Mouse (Mus musculus) retina, embryonic 14.5 days (tissue): Measurements from ENCODE around the gene Nmbr.

Experiments
- DNase-seq: peaks from one replicate; pipeline ENCODE4 v3.0.0-alpha.2; 2015; ENCODE audit warnings: low spot score

The Nmbr gene

GRCm38 (mm10) chr10:14705072-14706066, at the start of gene Nmbr, which contains the start of gene Vta1:
Gene Nmbr (plus strand): TSS chr10:14705591.
Gene Vta1 (minus strand): TSS chr10:14705560.
- DNase-seq, result peak; percentile 97

DNA sequence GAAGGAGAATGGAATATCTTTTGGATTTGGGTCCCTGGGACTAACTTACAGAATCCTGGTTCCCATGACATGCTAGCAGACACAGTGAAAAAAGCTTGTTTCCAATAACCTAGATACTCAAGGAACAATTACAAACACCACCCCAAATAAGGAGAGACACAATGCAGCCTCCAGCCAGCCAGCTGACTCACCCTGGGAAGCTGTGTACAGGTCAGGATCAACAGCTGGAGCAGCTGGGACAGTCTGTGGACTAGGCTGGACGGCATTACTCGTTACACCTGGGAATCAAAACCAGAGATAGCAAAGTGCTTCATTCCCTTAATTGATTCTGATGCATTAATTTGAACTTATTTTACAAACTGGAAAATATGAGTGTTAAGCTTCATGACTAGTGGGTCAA, 44.5 kb upstream of the Nmbr start:
- DNase-seq, result no peak

DNA sequence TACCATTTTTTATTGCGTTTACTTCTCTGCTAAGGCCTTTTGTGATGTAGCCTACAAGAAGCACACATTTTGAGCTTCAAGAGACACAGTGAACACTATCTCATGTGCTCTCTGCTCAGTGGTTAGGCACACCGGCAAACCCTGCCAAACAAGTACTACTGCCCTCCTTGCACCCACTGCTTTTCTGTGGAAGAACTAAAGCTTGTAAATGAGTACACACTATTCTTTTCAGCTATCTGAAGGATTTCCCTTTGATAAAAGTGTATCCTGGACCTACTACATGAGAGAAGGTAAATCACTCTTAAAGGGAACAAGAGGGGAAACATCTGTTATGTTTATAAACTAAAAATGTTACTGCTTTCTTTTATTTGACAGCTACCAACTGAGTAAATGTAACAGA, 39.2 kb upstream of the Nmbr start:
- DNase-seq, result no peak

DNA sequence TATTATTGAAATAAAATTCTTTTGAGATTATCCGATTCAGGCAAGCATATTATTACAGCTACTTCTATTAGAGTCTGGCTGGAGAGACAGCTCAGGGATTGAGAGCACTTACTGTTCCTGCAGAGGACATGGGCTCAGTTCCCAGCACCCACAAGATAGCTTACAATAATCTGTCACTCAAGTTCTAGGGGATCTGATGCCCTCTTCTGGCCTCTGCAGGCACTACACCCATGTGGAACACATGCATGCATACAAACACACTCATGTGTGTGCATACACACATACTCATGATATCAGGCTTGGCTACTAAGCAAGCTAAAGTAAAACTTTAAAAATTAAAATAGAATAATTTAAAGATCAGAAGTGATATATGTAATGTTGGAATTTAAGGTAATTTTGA, 19.7 kb upstream of the Nmbr start:
- DNase-seq, result no peak

DNA sequence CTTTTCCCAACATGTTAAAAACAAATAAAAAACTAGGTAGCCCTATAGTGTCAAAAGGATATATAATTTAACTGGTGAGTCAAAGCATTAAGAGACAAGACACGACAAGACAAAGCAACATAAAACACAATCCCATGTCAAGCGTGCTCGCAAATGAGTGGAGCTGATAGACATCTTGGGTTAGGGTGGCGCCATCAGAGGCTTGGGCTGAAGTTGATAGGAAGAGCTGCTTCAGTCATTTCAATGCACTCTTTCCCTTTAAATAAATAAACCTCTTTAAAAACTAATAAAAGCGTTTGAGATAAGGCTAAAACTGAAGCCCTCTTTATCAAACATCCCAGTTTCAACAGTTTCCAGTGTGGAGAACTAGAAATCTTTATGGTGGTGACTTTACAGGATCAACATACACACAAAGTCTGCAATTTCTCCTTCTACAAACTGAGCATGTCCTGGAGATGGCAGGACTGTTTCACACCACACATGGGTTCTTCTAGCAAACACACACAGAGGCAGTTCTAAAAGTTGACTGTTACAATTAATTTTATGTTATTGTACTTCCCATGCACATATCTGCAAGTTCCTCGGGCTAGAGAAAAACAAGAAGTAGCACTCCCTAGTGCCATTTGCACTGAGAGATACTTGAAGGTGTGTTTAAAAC, 16.5 kb upstream of the Nmbr start:
- DNase-seq, result no peak

DNA sequence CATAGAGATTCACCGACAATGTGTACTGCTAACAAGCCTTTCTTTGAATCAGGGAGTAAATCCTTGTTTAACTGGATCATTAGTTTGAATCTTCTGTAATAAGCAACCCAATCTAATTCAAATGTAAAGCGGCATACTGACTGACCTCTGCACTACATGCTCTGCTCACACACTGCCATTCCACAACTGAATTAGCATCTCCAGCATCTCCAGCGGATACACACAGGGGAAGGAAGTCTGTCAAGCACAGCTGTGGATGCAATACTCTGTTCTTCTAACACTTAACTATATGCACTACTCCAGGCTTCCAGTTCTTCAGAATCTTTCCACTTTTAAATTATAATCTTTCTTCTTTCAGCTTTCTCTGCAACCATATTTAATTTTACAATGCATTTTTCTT, 15.0 kb upstream of the Nmbr start:
- DNase-seq, result no peak

GRCm38 (mm10) chr10:14703239-14703638, 2.2 kb upstream of the Nmbr start:
- DNase-seq, result no peak

DNA sequence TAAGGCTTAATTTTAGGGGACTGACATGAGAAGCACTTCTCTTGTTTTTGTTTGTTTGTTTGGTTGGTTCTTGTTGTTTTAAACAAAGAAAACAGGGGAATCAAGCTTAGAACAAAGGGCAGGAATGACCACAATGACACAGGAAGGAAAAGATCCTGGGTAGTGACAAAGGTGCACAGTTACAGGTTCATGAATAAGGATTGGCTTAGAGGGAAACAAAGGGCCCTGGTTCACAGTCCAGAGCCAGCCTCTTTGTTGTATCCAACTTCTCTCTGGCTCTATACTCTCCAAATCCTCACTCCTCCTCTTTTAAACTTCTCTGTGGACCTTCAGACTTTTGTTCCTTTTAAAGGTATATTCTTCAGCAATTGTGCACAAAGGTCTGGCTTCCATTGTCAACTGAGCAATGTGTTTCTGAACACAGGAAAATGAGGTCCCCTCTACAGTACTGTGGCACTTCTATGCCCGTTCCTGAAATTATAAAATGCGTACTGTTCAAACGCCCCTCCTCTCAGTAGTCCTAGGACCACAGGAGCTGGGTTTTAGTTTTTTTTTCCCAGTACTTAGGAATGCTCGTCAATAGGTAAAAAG, 1.5 kb upstream of the Nmbr start:
- DNase-seq, result no peak

- no peak for DNase-seq
These were observed 12.7 kb downstream of the Nmbr start, which contains the start of gene Gje1 for GRCm38 (mm10) chr10:14718114-14718513. Gene Gje1 (minus strand): TSS chr10:14718214.

- no peak for DNase-seq
These were observed 20.3 kb downstream of the Nmbr start for GRCm38 (mm10) chr10:14725671-14726070.

DNA sequence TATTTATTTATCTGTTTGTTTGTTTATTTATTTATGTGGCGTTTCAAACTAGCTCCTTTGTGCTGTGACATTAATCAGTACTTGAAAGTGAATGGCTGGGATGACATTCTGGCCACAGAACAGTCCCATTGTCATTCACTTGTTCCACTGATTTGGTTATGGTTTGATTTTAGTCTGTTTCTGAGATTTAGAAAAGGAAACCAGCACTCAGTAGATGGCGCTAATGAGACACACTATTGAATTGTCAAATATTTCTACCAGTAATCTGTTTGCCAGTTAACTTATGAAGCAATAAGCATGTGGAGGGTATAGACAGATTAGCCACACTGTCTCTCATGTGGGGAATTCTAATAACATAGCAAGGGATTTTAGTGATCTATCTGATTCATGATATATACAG, 28.9 kb downstream of the Nmbr start:
- peak; percentile 88 for DNase-seq

DNA sequence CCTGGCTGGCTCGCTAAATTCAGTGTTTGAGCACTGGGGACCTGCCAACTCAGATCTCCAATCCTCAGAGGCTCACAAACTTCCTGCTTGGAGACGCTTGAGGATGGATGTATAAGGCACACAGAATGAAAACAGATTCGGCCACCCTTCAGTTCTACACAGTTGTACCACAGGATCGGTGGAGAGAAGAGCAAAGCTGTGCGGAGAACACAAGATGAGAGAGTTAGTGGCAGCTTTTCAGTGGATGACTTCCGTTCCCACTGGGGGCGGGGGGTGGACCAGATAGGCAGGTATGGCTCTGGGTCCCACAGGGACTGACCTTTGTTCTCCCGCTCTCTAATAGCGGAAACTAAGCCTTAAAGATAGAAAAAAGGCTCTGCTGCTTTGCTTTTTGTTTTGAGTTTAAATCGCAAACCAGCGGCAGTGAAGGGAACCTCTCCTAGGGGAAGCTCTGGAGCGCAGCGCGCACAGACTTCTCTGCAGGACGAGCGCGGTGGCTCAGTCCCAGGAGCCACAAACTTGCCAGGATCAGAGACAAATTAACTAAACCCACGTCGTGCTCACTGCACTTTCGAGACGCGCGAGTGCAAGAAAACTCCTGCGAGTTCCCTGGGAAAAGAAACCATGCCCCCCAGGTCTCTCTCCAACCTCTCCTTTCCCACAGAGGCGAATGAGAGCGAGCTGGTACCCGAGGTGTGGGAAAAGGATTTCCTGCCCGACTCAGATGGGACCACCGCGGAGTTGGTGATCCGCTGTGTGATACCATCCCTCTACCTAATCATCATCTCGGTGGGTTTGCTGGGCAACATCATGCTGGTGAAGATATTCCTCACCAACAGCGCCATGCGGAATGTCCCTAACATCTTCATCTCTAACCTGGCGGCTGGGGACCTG, 54.5 kb downstream of the Nmbr start:
- DNase-seq, result peak; percentile 38

- DNase-seq, result no peak
These were observed 55.2 kb downstream of the Nmbr start for GRCm38 (mm10) chr10:14760618-14761017.

DNA sequence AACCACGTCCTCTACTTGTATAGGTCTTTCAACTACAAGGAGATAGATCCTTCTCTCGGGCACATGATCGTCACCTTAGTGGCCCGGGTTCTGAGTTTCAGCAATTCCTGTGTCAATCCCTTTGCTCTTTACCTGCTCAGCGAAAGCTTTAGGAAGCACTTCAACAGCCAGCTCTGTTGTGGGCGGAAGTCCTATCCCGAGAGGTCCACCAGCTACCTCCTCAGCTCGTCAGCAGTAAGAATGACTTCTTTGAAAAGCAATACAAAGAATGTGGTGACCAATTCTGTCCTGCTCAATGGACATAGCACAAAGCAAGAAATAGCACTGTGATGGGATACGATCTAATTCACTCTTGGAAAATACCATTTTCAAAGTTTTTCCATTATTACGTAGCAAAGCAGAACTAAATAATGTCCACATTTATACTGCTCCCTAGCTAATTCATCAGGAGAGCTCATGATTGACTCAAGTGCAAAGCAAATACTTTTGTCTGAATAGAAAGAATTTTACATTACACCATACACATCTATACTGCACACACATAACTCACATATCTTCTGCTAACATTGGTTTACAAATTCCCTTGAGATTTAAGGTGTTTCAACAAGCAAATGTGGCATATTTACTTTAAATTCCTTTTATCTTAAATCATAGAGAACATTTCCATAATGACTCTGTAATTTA, 65.0 kb downstream of the Nmbr start:
- no peak for DNase-seq

DNA sequence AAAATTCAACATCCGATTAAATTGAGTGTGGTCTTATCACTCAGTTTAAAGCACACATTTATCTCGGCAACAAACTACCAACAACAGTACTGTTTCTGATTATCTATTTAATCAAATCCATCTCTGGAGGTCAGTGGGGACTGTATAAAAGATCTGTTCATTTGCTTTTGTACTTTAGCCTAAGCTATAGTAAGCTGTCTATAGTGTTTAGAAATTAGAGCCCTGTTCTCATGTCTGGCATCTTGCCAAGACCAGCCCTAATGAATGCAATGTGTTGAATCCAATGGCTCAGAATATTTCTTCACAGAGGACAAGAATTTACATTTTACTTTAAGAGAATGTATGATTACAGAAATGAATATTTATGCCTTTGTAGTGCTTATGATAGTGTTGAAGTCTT, 69.1 kb downstream of the Nmbr start:
- DNase-seq, result no peak

DNA sequence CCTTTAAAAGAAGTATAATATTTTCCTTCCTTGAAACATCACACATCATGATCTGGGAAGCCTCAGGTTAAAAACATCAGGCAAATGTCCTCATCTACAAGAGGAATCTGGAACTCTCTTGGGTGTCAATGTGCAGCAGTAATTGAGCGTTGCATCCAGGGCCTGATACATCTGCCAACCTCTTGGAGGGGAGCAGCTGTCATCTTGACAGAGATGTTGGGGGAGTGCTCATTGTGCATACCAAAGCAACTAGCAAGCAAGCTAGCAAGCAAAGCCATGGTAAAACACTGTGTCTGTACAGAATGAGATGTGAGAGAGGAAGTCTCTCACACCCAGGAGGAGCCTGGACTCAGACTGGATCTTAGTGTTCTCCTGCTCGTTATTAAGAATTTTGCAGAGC, 84.6 kb downstream of the Nmbr start:
- DNase-seq, result peak; percentile 17

DNA sequence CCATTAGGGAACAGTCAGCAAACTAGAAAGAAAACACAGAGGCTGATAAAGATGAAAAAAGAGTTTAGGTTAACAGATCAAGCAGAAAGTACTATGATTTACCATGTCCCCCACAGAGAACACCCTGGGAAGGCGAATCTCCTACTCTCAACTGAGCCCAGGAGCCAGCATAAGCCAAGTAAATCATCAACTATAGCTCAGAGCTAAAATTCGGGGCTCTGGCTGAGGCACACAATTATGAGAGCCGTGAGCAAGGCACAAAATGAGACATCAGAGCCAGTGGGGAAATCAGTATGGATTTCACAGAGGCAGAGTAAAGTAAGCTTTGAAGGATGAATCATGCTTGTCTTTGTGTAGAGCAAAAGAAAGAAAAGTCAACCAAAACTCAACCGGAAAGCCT, 111.6 kb downstream of the Nmbr start:
- no peak for DNase-seq
